Mouse (Mus musculus) heart, postnatal 0 days (tissue): ENCODE measurements around the gene Fbxo24. TPM values are rescaled to one million over a fixed set of nuclear protein-coding genes. Genes with fewer than 3 reads are reported as not detected.
"Not testable (repeated sequence)": the region's sequence is repeated elsewhere in the genome, so short reads cannot be mapped to it uniquely, and the experiment has no call there.

Source experiments
- ATAC-seq: fragments of 200-750 bp; cut with Nextera tagmentation; 2 replicates; pipeline ENCODE4 v1.8.0; 2017; ENCODE audit warnings: low read depth, moderate number of reproducible peaks, moderate library complexity; ENCODE audit not compliant: insufficient read depth
- DNase-seq: peaks from one replicate; pipeline ENCODE4 v3.0.0-alpha.2; 2016; ENCODE audit warnings: low spot score
- H3K27ac ChIP-seq: fragments of 300-500 bp; sonication (generic); 2 replicates; pipeline ENCODE4 v1.5.1; 2014; ENCODE audit warnings: low read depth, mild to moderate bottlenecking
- H3K27me3 ChIP-seq: fragments of 300-500 bp; sonication (generic); 2 replicates; pipeline ENCODE4 v1.6.1; 2014; ENCODE audit warnings: low read length, mixed read lengths; ENCODE audit not compliant: control insufficient read depth, insufficient read depth
- H3K36me3 ChIP-seq: fragments of 300-500 bp; sonication (generic); replicated peaks from 2 replicates; pipeline ENCODE4 v1.6.1; 2014; ENCODE audit warnings: low read length, mixed read lengths; ENCODE audit not compliant: control insufficient read depth, insufficient read depth
- H3K4me1 ChIP-seq: fragments of 300-500 bp; sonication (generic); 2 replicates; pipeline ENCODE4 v1.6.1; 2014; ENCODE audit warnings: antibody characterized with exemption; ENCODE audit not compliant: control insufficient read depth, insufficient read depth
- H3K4me2 ChIP-seq: fragments of 300-500 bp; sonication (generic); 2 replicates; pipeline ENCODE4 v1.6.1; 2014; ENCODE audit warnings: low read depth, mild to moderate bottlenecking, low read length, moderate library complexity
- H3K4me3 ChIP-seq: fragments of 300-500 bp; sonication (generic); 2 replicates; pipeline ENCODE4 v1.5.1; 2014; ENCODE audit warnings: low read depth, low read length
- H3K9ac ChIP-seq: fragments of 300-500 bp; sonication (generic); replicated peaks from 2 replicates; pipeline ENCODE4 v1.6.1; 2014; ENCODE audit warnings: low read depth, low read length, mixed read lengths
- H3K9me3 ChIP-seq: fragments of 300-500 bp; sonication (generic); replicated peaks from 2 replicates; pipeline ENCODE4 v1.6.1; 2016; ENCODE audit warnings: low read length; ENCODE audit not compliant: control insufficient read depth
- CTCF ChIP-seq: IDR thresholded peaks from 2 replicates; pipeline ENCODE4 v1.5.1; 2016; ENCODE audit warnings: antibody characterized with exemption, control low read depth, low read depth
- EP300 ChIP-seq: IDR thresholded peaks from 2 replicates; pipeline ENCODE4 v1.6.1; 2016; ENCODE audit warnings: antibody characterized with exemption, low read depth
- WGBS: fragments of 180-500 bp; shearing (Covaris S2); extraction: QIAGEN DNeasy Blood & Tissue Kit; methylation state at CpG from one replicate; pipeline ENCODE4 v1.1.7; 2014; 5-methylcytosine and 5-hydroxymethylcytosine counted together
- polyA plus RNA-seq: library from polyadenylated mRNA; unstranded; fragments of >200 nt; fragmentation: Nextera tagmentation; extraction: Ambion mirVana; gene quantifications from 2 replicates; pipeline ENCODE4 v1.2.1, GENCODE M21; 2015
- total RNA-seq: library from RNA; depleted of rRNA; stranded (reverse); fragments of >200 nt; gene quantifications from 2 replicates; pipeline ENCODE4 v1.2.3, GENCODE M21; 2014; ENCODE audit warnings: low replicate concordance

The Fbxo24 gene
- total and polyA plus RNA-seq, 2 experiments from 2014 or later, result 0.16 to 0.65 TPM

DNA sequence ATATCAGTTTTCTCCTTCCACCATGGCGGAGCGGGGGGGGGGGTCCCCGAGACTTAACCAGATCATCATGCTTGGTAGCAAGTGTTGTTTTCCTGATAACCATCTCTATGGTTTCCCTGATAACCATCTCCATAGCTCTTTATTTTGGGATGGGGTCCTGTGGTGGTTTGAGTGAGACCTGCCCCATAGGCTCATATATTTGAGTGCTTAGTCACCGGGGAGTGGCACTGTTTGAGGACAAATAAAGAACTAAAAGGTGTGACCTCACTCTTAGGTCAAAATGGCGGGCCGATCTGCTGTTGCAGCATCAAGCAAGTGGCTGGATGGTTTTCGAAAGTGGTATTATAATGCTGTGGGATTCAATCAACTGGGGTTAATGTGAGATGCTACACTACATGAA lies 13.5 kb downstream of the Fbxo24 start:
- WGBS, result 85% methylated on average over 7 of the region's 7 CpGs
- no peaks in the 10 kb centered on the region for H3K9me3 ChIP-seq
- no peak overlapping the region for H3K4me2 ChIP-seq
- no peaks in the 10 kb centered on the region for H3K27me3 ChIP-seq
- no peak overlapping the region for H3K4me3 ChIP-seq
- DNase-seq, result no peak
- H3K9ac ChIP-seq, result no peak overlapping the region
- no peak for ATAC-seq
- H3K4me1 ChIP-seq, result peaks cover 25% of the 10 kb centered on the region
- H3K36me3 ChIP-seq, result no peaks in the 10 kb centered on the region
- TF ChIP-seq CTCF, result no peak
- TF ChIP-seq EP300, result no peak
- H3K27ac ChIP-seq, result no peak overlapping the region

DNA sequence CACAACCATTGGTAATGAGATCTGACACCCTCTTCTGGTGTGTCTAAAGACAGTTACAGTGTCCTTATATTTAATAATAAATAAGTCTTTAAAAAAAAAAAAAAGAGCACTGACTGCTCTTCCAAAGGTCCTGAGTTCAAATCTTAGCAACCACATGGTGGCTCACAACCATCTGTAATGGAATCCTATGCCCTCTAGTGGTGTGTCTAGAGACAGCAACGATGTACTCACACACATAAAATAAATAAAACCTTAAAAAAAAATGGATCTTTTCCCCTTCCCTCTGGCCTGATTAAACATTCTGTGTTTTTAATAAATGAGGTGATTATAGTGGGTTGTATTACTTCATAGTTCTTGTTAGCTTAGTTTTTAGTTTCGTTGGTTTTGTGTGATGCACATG lies 13.9 kb downstream of the Fbxo24 start:
- H3K27ac ChIP-seq, H3K4me3 ChIP-seq, H3K27me3 ChIP-seq, DNase-seq, H3K36me3 ChIP-seq, H3K9me3 ChIP-seq, H3K4me2 ChIP-seq, H3K9ac ChIP-seq, ATAC-seq: not testable (repeated sequence)
- peaks cover 29% of the 10 kb centered on the region for H3K4me1 ChIP-seq
- 93% methylated on average over 2 of the region's 2 CpGs for WGBS

DNA sequence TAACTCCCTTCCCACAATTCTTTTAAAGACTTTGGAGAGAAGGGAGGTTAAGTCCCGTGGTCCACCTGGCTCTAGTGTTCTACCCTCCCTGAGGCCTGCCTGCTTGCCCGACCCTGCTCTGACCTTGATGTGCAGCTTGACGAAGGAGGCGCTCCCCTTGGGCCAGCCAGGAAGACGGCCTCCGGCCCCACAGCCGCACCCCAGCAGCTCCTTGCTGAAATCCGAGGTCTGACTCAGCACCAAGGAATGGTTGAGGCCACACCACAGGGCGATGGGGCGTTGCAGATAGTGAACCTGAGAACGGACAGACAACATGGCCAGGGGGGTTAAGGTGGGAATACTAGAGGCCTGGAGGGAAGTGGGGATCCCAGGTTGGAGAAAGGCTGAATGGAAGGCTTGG lies 15.3 kb downstream of the Fbxo24 start, which contains the start of gene Pcolce:
TSS of gene Pcolce (minus strand) at position 235 of the 400 bp plus-strand sequence.
- H3K4me2 ChIP-seq, result no peak within 1 kb of the TSS
- ATAC-seq (no peak), DNase-seq (no peak)
- no peaks in the 10 kb centered on the region for H3K36me3 ChIP-seq
- no peak within 1 kb of the TSS for H3K9ac ChIP-seq
- peaks cover 31% of the 10 kb centered on the region for H3K4me1 ChIP-seq
- no peaks in the 10 kb centered on the region for H3K27me3 ChIP-seq
- 27% methylated on average over 11 of the region's 11 CpGs for WGBS
- TF ChIP-seq EP300, result no peak
- no peak for TF ChIP-seq CTCF
- H3K27ac ChIP-seq, result peak within 1 kb of the TSS; percentile 17; the same call in 1 of the 2 replicates
- H3K4me3 ChIP-seq, result no peak within 1 kb of the TSS
- no peaks in the 10 kb centered on the region for H3K9me3 ChIP-seq

DNA sequence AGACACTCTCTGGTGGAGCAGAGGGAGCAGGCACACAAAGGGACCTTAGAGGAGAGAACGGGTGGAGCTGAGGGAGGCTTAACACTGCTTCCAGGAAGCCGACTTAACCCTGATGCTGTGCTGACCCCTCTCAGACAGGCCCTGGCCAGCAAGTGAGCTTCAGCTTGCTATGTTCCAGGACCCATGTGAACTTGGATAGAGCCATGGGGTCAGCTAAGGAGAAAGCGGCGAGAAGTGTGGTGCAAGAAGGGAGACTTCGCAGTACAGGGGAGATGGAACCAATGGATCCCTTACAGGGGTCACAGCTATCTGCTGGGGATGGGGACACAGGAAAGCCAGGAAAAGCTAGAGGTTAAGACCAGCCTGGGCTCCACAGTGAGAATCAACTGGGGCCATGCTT lies 15.7 kb downstream of the Fbxo24 start:
- Histone ChIP-seq H3K4me1 (peaks cover 31% of the 10 kb centered on the region), H3K4me2 (no peak overlapping the region), H3K4me3 (no peak overlapping the region), H3K9ac (no peak overlapping the region), H3K27me3 (no peaks in the 10 kb centered on the region), H3K36me3 (no peaks in the 10 kb centered on the region), H3K9me3 (no peaks in the 10 kb centered on the region), H3K27ac (no peak overlapping the region)
- WGBS, result 72% methylated on average over 5 of the region's 5 CpGs
- TF ChIP-seq EP300 (no peak), CTCF (no peak)
- ATAC-seq (no peak), DNase-seq (no peak)

DNA sequence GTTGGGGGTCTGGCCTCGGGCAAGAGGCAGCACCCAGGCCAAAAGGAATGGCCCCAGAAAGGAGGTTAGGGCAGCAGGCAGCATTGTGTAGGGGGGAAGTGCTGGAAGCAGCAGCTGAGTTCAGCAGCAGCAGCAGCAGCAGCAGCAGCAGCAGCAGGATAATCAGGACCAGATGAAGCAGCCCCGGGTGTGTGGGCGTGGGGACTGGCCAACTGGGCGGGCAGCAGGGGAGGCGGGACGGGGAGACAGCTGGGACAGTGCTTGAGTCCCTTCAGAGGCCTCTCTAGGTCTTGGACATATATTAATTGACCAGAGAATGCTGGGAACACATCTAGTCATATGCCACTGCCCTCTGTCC lies 17.6 kb downstream of the Fbxo24 start:
- no peaks in the 10 kb centered on the region for H3K9me3 ChIP-seq
- peaks cover 31% of the 10 kb centered on the region for H3K4me1 ChIP-seq
- H3K27ac ChIP-seq, result peak overlapping the region; percentile 92
- peak; percentile 61 for ATAC-seq
- peak; percentile 55 for DNase-seq
- no peaks in the 10 kb centered on the region for H3K27me3 ChIP-seq
- H3K9ac ChIP-seq, result peak overlapping the region; percentile 51
- peaks cover 12% of the 10 kb centered on the region for H3K36me3 ChIP-seq
- WGBS, result 6% methylated on average over 6 of the region's 6 CpGs
- TF ChIP-seq EP300 (no peak), CTCF (no peak)
- H3K4me2 ChIP-seq, result peak overlapping the region; percentile 53
- H3K4me3 ChIP-seq, result peak overlapping the region; percentile 35

DNA sequence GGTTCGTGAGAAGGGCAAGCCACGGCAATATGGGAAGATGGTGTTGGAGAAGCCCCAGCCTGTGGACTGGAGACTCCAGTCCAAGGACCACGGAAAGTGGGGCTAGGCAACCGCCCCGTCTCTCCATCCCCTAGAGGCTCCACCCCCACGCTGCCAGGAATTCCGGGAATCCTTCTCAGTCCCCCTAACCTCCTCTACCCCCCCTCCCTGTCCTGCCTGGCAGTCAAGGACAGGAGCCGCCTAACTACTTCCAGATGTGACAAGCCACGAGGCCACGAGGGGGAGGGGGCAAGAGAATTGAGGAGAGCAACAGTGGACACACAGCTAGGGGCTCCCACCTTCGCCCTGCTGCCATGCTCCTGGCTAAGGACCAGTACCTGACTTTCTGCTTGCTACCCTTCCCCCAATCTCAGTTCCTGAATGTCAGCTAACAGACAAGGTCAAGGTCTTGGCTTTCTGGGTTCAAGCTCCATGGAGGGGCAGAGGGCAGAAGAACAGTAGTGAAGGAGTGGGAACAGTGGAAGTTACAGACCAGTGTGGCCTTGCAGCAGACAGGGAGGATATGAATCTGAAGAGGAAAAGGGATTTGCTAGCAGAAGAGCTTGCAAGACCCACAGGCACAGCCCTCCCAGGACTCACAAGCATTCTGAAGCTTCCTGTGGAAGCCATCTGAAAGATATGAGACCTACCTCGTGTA lies 18.1 kb downstream of the Fbxo24 start:
- Histone ChIP-seq H3K27ac (peak overlapping the region; percentile 92), H3K4me2 (peak overlapping the region; percentile 53), H3K4me1 (peaks cover 31% of the 10 kb centered on the region), H3K36me3 (peaks cover 17% of the 10 kb centered on the region), H3K27me3 (no peaks in the 10 kb centered on the region), H3K4me3 (peak overlapping the region; percentile 35), H3K9ac (peak overlapping the region; percentile 51), H3K9me3 (no peaks in the 10 kb centered on the region)
- DNase-seq, result peak; percentile 85
- 0 out of 2 replicates have a peak, but pooled peaks have one; percentile 9 for TF ChIP-seq CTCF
- 0 out of 2 replicates have a peak, but pooled peaks have one; percentile 55 for TF ChIP-seq EP300
- 8% methylated on average over 12 of the region's 12 CpGs for WGBS
- ATAC-seq, result peak; percentile 79
